Mouse (Mus musculus) myocyte (in vitro differentiated cells): ENCODE data around the gene Eif3f. TPM values are rescaled to one million over a fixed set of nuclear protein-coding genes. Genes with fewer than 3 reads are reported as not detected.

Experiments
- H3K27me3 ChIP-seq: one replicate; pipeline ENCODE4 v1.6.1; 2011; ENCODE audit not compliant: control insufficient read depth, insufficient read depth, insufficient read length
- H3K36me3 ChIP-seq: one replicate; pipeline ENCODE4 v1.6.1; 2011; ENCODE audit not compliant: control insufficient read depth, insufficient read depth
- H3K4me2 ChIP-seq: one replicate; pipeline ENCODE4 v1.6.1; 2011; ENCODE audit warnings: low read depth, control low read depth
- H3K4me3 ChIP-seq: one replicate; pipeline ENCODE4 v1.5.1; 2011; ENCODE audit warnings: mild to moderate bottlenecking, control low read depth, moderate library complexity
- H3K79me2 ChIP-seq: one replicate; pipeline ENCODE4 v1.6.1; 2011; ENCODE audit not compliant: control insufficient read depth, insufficient read depth
- H3ac ChIP-seq: one replicate; pipeline ENCODE4 v1.6.1; 2011; ENCODE audit not compliant: control insufficient read depth, insufficient read length
- CEBPB ChIP-seq: IDR thresholded peaks from 2 replicates; pipeline ENCODE4 v1.6.1; 2011; ENCODE audit warnings: mild to moderate bottlenecking, moderate library complexity; ENCODE audit not compliant: poor library complexity, insufficient read depth, severe bottlenecking
- E2F4 ChIP-seq: IDR thresholded peaks from one replicate; pipeline ENCODE4 v1.6.1; 2011; ENCODE audit warnings: mild to moderate bottlenecking, control low read depth, moderate library complexity; ENCODE audit not compliant: insufficient read depth
- MAX ChIP-seq: IDR thresholded peaks from one replicate; pipeline ENCODE4 v1.6.1; 2011; ENCODE audit warnings: low read depth, mild to moderate bottlenecking, control low read depth
- MYOD1 ChIP-seq, 3 experiments: IDR thresholded peaks; one replicate each; pipeline ENCODE4 v1.6.1; 2011; ENCODE audit warnings: control low read depth in 2 of 3, low read depth in 2 of 3, mild to moderate bottlenecking in 2 of 3, moderate library complexity in 1 of 3; ENCODE audit not compliant: insufficient read length in 2 of 3, control insufficient read depth in 1 of 3
- MYOG ChIP-seq, 3 experiments: IDR thresholded peaks; one replicate each; pipeline ENCODE4 v1.6.1; 2011; ENCODE audit warnings: control low read depth in 2 of 3, low read depth in 2 of 3, mild to moderate bottlenecking in 2 of 3; ENCODE audit not compliant: insufficient read length in 2 of 3, control insufficient read depth in 1 of 3, insufficient read depth in 1 of 3
- POLR2A ChIP-seq: IDR thresholded peaks from one replicate; pipeline ENCODE4 v1.6.1; 2011; ENCODE audit warnings: low read depth, mild to moderate bottlenecking, control low read depth, moderate library complexity; ENCODE audit not compliant: insufficient read length
- POLR2AphosphoS2 ChIP-seq: IDR thresholded peaks from one replicate; pipeline ENCODE4 v1.6.1; 2011; ENCODE audit warnings: low read depth, control low read depth; ENCODE audit not compliant: insufficient read length
- REST ChIP-seq: IDR thresholded peaks from one replicate; pipeline ENCODE4 v1.6.1; 2011; ENCODE audit warnings: mild to moderate bottlenecking, control low read depth, moderate library complexity; ENCODE audit not compliant: insufficient read depth, insufficient read length
- SRF ChIP-seq: IDR thresholded peaks from one replicate; pipeline ENCODE4 v1.6.1; 2011; ENCODE audit warnings: low read depth; ENCODE audit not compliant: control insufficient read depth, insufficient read length
- TCF12 ChIP-seq: IDR thresholded peaks from one replicate; pipeline ENCODE4 v1.6.1; 2011; ENCODE audit warnings: mild to moderate bottlenecking, control low read depth; ENCODE audit not compliant: poor library complexity, insufficient read depth, severe bottlenecking
- TCF3 ChIP-seq: IDR thresholded peaks from one replicate; pipeline ENCODE4 v1.6.1; 2011; ENCODE audit warnings: low read depth, control low read depth; ENCODE audit not compliant: insufficient read length
- USF1 ChIP-seq: IDR thresholded peaks from one replicate; pipeline ENCODE4 v1.6.1; 2011; ENCODE audit warnings: low read depth, mild to moderate bottlenecking, control low read depth, moderate library complexity
- polyA plus RNA-seq: library from polyadenylated mRNA; unstranded; fragments of >200 nt; fragmentation: generic; extraction: Trizol; gene quantifications from one replicate; pipeline ENCODE4 v1.2.1, GENCODE M21; 2012; ENCODE audit warnings: missing spikeins

Eif3f gene
- 268 TPM for polyA plus RNA-seq

DNA sequence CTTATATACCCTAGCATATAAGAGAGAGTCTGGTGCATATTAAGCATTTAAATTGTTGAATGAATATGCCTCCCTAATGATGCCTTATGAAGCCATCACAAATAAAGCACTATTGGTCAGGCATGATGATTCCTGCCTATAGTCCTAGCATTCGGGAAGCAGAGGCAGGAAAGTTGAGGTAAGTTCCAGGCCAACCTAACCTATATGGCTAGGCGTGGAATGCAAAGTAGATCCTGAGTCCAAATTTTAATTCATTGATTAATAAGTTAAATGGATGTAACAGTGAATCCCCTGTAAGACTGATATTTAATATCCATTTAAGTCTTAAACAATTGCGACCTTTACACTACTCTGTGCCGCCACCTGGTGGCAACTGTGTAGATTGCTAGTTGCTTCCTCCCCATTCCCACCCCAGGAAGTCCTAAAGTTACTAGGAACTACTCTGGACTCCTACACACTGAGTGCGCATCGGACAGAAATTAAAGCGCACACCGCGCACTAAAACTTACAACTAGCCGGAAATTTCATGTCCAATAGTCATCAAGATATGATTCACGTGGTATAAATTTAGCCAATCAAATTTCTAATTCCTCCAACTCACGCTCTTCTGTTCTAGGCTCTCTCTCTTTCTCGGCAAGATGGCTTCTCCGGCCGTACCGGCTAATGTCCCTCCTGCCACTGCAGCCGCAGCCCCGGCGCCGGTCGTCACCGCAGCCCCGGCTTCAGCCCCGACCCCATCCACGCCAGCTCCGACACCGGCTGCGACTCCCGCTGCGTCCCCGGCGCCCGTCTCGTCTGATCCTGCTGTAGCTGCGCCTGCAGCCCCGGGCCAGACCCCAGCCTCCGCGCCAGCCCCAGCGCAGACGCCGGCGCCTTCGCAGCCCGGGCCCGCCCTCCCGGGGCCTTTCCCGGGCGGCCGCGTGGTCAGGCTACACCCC, at the start of gene Eif3f:
TSS of gene Eif3f (plus strand) at position 624 of the 938 bp plus-strand sequence.
- H3K79me2 ChIP-seq = peaks cover 25% of the 10 kb centered on the region
- no peaks in the 10 kb centered on the region for H3K27me3 ChIP-seq
- peak within 1 kb of the TSS; percentile 52 for H3K4me3 ChIP-seq
- TF ChIP-seq E2F4 (peak; percentile 28), MAX (no peak), CEBPB (no peak), POLR2A (peak; percentile 79), TCF12 (no peak), MYOG (IDR thresholded peaks at IDR 0.05; ENCODE audit: control insufficient read depth in 1 of 3, insufficient read depth in 1 of 3, insufficient read length in 2 of 3, low read depth in 2 of 3) (no peak), USF1 (peak; percentile 89), TCF3 (no peak), POLR2AphosphoS2 (peak; percentile 61), REST (no peak), MYOD1 (IDR thresholded peaks at IDR 0.05; ENCODE audit: control insufficient read depth in 1 of 3, insufficient read length in 2 of 3, low read depth in 2 of 3) (no peak), SRF (no peak)
- H3K36me3 ChIP-seq = peaks cover 8% of the 10 kb centered on the region
- peak within 1 kb of the TSS; percentile 74 for H3K4me2 ChIP-seq
- peak within 1 kb of the TSS; percentile 69 for H3ac ChIP-seq

DNA sequence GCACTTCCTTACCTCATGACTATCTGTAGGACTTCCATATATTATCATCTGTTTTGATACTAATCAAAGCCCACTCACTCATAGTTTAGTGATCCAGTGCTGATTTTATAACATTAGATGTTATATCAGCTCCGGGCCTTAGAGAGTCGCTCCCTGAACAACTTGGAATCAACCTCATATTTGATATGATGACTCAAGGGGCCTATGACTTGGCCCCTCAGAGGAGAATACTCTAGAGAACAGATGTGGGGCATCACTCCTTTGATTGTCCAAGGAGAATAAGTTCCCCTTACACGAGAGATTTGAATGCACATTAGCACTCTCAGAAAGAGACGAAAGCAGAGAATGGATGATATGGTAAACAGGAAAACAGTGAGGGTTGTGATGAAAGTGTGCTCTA, 49.3 kb upstream of the Eif3f start, which contains the start of gene Olfr518:
TSS of gene Olfr518 (minus strand) at position 101 of the 400 bp plus-strand sequence.
- Histone ChIP-seq H3K79me2 (no peaks in the 10 kb centered on the region), H3K4me2 (no peak within 1 kb of the TSS), H3K4me3 (no peak within 1 kb of the TSS), H3K27me3 (no peaks in the 10 kb centered on the region), H3ac (no peak within 1 kb of the TSS), H3K36me3 (no peaks in the 10 kb centered on the region)
- TF ChIP-seq TCF3 (no peak), CEBPB (no peak), MAX (no peak), POLR2A (no peak), SRF (no peak), TCF12 (no peak), REST (no peak), E2F4 (no peak), MYOD1 (IDR thresholded peaks at IDR 0.05; ENCODE audit: control insufficient read depth in 1 of 3, insufficient read length in 2 of 3, low read depth in 2 of 3) (no peak), MYOG (IDR thresholded peaks at IDR 0.05; ENCODE audit: control insufficient read depth in 1 of 3, insufficient read depth in 1 of 3, insufficient read length in 2 of 3, low read depth in 2 of 3) (no peak), POLR2AphosphoS2 (no peak), USF1 (no peak)

GRCm38 (mm10) chr7:108894320-108894719, 39.9 kb upstream of the Eif3f start, which contains the start of gene Olfr519:
TSS of gene Olfr519 (minus strand) at chr7:108894420.
- Histone ChIP-seq H3K36me3 (no peaks in the 10 kb centered on the region), H3K27me3 (no peaks in the 10 kb centered on the region), H3K4me3 (no peak within 1 kb of the TSS), H3K4me2 (no peak within 1 kb of the TSS), H3K79me2 (no peaks in the 10 kb centered on the region), H3ac (no peak within 1 kb of the TSS)
- no peak for TF ChIP-seq MAX
- TF ChIP-seq SRF = no peak
- TF ChIP-seq CEBPB = no peak
- no peak for TF ChIP-seq POLR2A
- TF ChIP-seq REST = no peak
- no peak for TF ChIP-seq TCF12
- no peak for TF ChIP-seq E2F4
- TF ChIP-seq POLR2AphosphoS2 = no peak
- TF ChIP-seq TCF3 = no peak
- no peak for TF ChIP-seq MYOD1 (IDR thresholded peaks at IDR 0.05; ENCODE audit: control insufficient read depth in 1 of 3, insufficient read length in 2 of 3, low read depth in 2 of 3)
- TF ChIP-seq MYOG (IDR thresholded peaks at IDR 0.05; ENCODE audit: control insufficient read depth in 1 of 3, insufficient read depth in 1 of 3, insufficient read length in 2 of 3, low read depth in 2 of 3) = no peak
- no peak for TF ChIP-seq USF1

GRCm38 (mm10) chr7:108903969-108904368, 30.2 kb upstream of the Eif3f start:
- Histone ChIP-seq H3ac (no peak overlapping the region), H3K36me3 (no peaks in the 10 kb centered on the region), H3K79me2 (no peaks in the 10 kb centered on the region), H3K4me2 (no peak overlapping the region), H3K4me3 (no peak overlapping the region), H3K27me3 (no peaks in the 10 kb centered on the region)
- TF ChIP-seq SRF (no peak), TCF3 (no peak), MAX (no peak), USF1 (no peak), E2F4 (no peak)
